Mouse (Mus musculus) myocyte (in vitro differentiated cells): ENCODE results near the gene Cabp7.

ENCODE experiments used
- CEBPB ChIP-seq: IDR thresholded peaks from 2 replicates; pipeline ENCODE4 v1.6.1; 2011; ENCODE audit warnings: mild to moderate bottlenecking, moderate library complexity; ENCODE audit not compliant: poor library complexity, insufficient read depth, severe bottlenecking
- E2F4 ChIP-seq: IDR thresholded peaks from one replicate; pipeline ENCODE4 v1.6.1; 2011; ENCODE audit warnings: mild to moderate bottlenecking, control low read depth, moderate library complexity; ENCODE audit not compliant: insufficient read depth
- MAX ChIP-seq: IDR thresholded peaks from one replicate; pipeline ENCODE4 v1.6.1; 2011; ENCODE audit warnings: low read depth, mild to moderate bottlenecking, control low read depth
- MYOD1 ChIP-seq, 3 experiments: IDR thresholded peaks; one replicate each; pipeline ENCODE4 v1.6.1; 2011; ENCODE audit warnings: control low read depth in 2 of 3, low read depth in 2 of 3, mild to moderate bottlenecking in 2 of 3, moderate library complexity in 1 of 3; ENCODE audit not compliant: insufficient read length in 2 of 3, control insufficient read depth in 1 of 3
- MYOG ChIP-seq, 3 experiments: IDR thresholded peaks; one replicate each; pipeline ENCODE4 v1.6.1; 2011; ENCODE audit warnings: control low read depth in 2 of 3, low read depth in 2 of 3, mild to moderate bottlenecking in 2 of 3; ENCODE audit not compliant: insufficient read length in 2 of 3, control insufficient read depth in 1 of 3, insufficient read depth in 1 of 3
- POLR2A ChIP-seq: IDR thresholded peaks from one replicate; pipeline ENCODE4 v1.6.1; 2011; ENCODE audit warnings: low read depth, mild to moderate bottlenecking, control low read depth, moderate library complexity; ENCODE audit not compliant: insufficient read length
- POLR2AphosphoS2 ChIP-seq: IDR thresholded peaks from one replicate; pipeline ENCODE4 v1.6.1; 2011; ENCODE audit warnings: low read depth, control low read depth; ENCODE audit not compliant: insufficient read length
- TCF12 ChIP-seq: IDR thresholded peaks from one replicate; pipeline ENCODE4 v1.6.1; 2011; ENCODE audit warnings: mild to moderate bottlenecking, control low read depth; ENCODE audit not compliant: poor library complexity, insufficient read depth, severe bottlenecking
- TCF3 ChIP-seq: IDR thresholded peaks from one replicate; pipeline ENCODE4 v1.6.1; 2011; ENCODE audit warnings: low read depth, control low read depth; ENCODE audit not compliant: insufficient read length
- USF1 ChIP-seq: IDR thresholded peaks from one replicate; pipeline ENCODE4 v1.6.1; 2011; ENCODE audit warnings: low read depth, mild to moderate bottlenecking, control low read depth, moderate library complexity

DNA sequence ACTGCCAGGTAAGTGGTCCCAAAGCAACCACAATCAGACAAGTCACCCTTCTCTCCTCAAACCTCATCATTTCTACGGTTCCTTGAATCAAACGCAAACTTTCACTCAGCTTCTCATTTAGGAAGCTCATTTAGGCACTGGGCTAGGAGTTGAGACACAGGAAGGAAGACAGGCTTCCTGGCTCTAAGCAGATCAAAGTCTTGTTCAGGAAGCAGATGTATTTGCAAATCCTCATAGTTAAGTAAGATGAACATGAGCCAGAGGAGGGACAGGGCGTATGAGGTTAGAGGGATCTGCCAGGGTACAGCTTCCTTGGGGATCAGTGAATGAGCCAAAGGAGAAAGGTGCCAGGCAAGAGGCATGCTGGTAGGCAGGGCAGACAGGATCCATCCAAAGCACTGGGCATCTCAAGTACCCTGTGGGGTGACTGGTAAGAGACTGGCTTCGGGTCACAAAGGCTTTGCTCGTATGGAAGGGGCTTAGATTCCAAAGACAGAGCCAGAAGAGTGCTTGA, 38.1 kb upstream of the Cabp7 start:
- TF ChIP-seq MYOD1 (IDR thresholded peaks at IDR 0.05; ENCODE audit: control insufficient read depth in 1 of 3, insufficient read length in 2 of 3, low read depth in 2 of 3) = no peak
- no peak for TF ChIP-seq CEBPB
- no peak for TF ChIP-seq TCF12
- no peak for TF ChIP-seq POLR2A
- no peak for TF ChIP-seq MAX
- no peak for TF ChIP-seq POLR2AphosphoS2
- TF ChIP-seq MYOG (IDR thresholded peaks at IDR 0.05; ENCODE audit: control insufficient read depth in 1 of 3, insufficient read depth in 1 of 3, insufficient read length in 2 of 3, low read depth in 2 of 3) = no peak
- TF ChIP-seq USF1 = no peak
- no peak for TF ChIP-seq E2F4
- TF ChIP-seq TCF3 = no peak
